Mouse (Mus musculus): ENCODE measurements around the gene Olfr980.

- no peak for TF ChIP-seq POLR2A (IDR thresholded peaks at IDR 0.05; ENCODE audit: insufficient read depth, low read depth, low read length)
- TF ChIP-seq CTCF (IDR thresholded peaks at IDR 0.05; ENCODE audit: insufficient read depth, low read depth, low read length), result no peak
These were observed 40.8 kb upstream of the Olfr980 start for GRCm38 (mm10) chr9:40050138-40050537.
